Mouse (Mus musculus) ES-Bruce4 (cell line): Measurements from ENCODE around the gene Ccdc141.

ENCODE experiments used
- CTCF ChIP-seq: IDR thresholded peaks from one replicate; pipeline ENCODE4 v1.8.1; 2011; ENCODE audit warnings: low read depth, low read length
- EP300 ChIP-seq: IDR thresholded peaks from 2 replicates; pipeline ENCODE4 v1.6.1; 2011; ENCODE audit warnings: low read depth, low read length; ENCODE audit not compliant: insufficient read depth
- POLR2A ChIP-seq: IDR thresholded peaks from one replicate; pipeline ENCODE4 v1.8.1; 2011; ENCODE audit warnings: low read length; ENCODE audit not compliant: insufficient read depth

GRCm38 (mm10) chr2:77169218-77169617 is 1.2 kb downstream of the Ccdc141 start:
- no peak for TF ChIP-seq POLR2A
- TF ChIP-seq CTCF: no peak
- TF ChIP-seq EP300: no peak
